Mouse (Mus musculus) v-Abl transformed pro-B cells (cell line): ENCODE measurements around the gene Fermt3.

ENCODE experiments used
- in situ Hi-C, 2 experiments: fragments of 400-800 bp; cut with MboI; formaldehyde crosslinking; loops; one replicate each; pipeline ENCODE4 v1.15.1; 2025; ENCODE audit not compliant: unreplicated experiment in 2 of 2

Gene Fermt3

DNA sequence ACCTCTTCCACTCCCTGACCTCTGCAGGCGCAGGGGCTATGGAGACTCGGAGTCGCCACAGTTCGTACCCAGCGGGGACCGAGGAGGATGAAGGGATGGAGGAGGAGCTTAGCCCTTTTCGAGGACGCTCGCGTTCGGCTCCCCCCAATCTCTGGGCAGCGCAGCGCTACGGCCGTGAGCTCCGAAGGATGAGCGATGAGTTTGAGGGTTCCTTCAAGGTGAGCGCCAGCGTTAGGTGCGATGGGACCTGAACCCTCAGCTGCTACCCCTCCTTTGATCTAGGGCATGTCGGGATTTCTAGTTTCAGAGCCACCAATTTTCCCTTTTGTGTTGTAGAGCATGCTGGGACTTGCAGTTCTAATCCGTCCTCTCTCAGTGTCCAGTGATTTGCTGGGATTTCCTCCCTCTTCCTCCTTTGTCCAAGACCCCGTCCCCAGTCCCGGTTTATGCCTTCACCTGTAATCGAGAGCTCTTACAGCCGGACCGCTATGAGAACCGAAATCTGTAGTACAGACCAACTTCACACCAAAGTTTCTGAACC, 68.6 kb downstream of the Fermt3 start:
- in situ Hi-C loops, result no loop called here

DNA sequence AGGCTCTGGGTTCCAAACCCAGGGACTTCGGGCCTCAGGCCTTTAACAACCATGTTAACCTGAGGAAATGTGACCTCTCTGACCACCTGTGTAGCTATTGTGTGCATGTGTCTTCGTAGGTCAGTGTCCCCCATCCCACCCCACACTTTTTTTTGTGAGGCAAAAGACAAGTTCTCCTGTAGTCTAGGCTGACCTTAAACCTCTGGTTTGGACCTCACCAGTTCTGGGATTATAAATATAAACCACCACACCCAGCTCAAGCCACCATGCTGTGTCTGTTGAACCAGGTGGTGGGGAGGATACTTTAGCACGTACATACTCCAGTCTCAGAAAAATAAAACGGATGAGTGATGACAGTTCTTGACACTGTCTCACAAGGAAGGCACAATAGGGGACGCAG, 69.3 kb downstream of the Fermt3 start:
- in situ Hi-C loops, result no loop called here

DNA sequence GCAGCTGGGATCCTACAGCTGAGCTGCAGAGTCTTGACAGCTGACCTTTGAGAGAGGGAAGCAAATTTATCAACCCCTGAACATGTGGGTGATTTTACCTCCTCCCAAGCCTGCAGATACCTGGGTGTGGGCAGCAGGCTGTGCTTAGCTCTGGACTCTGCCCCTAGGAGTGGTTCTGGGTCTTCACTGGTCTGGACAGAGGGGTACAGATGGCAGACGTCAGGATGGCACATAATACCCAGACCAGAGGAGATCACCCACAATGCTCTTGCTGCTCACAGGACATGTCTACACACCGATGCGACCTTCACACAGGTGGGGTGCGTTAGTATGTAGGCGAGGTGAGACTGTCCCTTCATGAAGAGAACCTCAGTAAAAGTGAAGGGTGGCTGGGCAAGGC, 69.7 kb downstream of the Fermt3 start:
- in situ Hi-C loops, result no loop called here
